Mouse (Mus musculus) common myeloid progenitor, adult 5-6 weeks (primary cell): ENCODE results near the gene Zfp622. TPM values are rescaled to one million over a fixed set of nuclear protein-coding genes. Genes with fewer than 3 reads are reported as not detected.

ENCODE experiments used
- ATAC-seq: replicated peaks from 2 replicates; pipeline ENCODE4 v1.8.0; 2016; ENCODE audit warnings: low read depth, mild to moderate bottlenecking, moderate TSS enrichment, inconsistent platforms; ENCODE audit not compliant: poor library complexity, severe bottlenecking
- total RNA-seq: library from RNA; stranded (forward); fragments of 200-1000, 187-1606 nt; gene quantifications from 2 replicates; pipeline ENCODE4 v1.2.3, GENCODE M21; 2017

The Zfp622 gene
- 120 and 123 TPM in 2 replicates for total RNA-seq

GRCm38 (mm10) chr15:25984067-25984733 is at the start of gene Zfp622:
Zfp622 (plus strand) TSS chr15:25984366.
- peak; percentile 96 for ATAC-seq

- no peak for ATAC-seq
Measured at GRCm38 (mm10) chr15:25934411-25934810, 49.8 kb upstream of the Zfp622 start.

GRCm38 (mm10) chr15:25938496-25938895 is 45.7 kb upstream of the Zfp622 start:
- ATAC-seq: no peak; the same call in 1 of the 2 replicates

GRCm38 (mm10) chr15:25940397-25941377 is 43.5 kb upstream of the Zfp622 start:
- ATAC-seq: peak; percentile 57

- ATAC-seq: no peak
Measured at GRCm38 (mm10) chr15:25941514-25941913, 42.7 kb upstream of the Zfp622 start.

- no peak for ATAC-seq
Measured at GRCm38 (mm10) chr15:25942415-25942814, 41.8 kb upstream of the Zfp622 start.

- ATAC-seq: 0 out of 2 replicates have a peak, but pooled peaks have one; percentile 30
Measured at GRCm38 (mm10) chr15:25943386-25944137, 40.6 kb upstream of the Zfp622 start.

GRCm38 (mm10) chr15:25945224-25945623 is 38.9 kb upstream of the Zfp622 start:
- ATAC-seq: no peak

- ATAC-seq: no peak
Measured at GRCm38 (mm10) chr15:25946482-25946881, 37.7 kb upstream of the Zfp622 start.

GRCm38 (mm10) chr15:25947383-25947782 is 36.8 kb upstream of the Zfp622 start:
- no peak for ATAC-seq

- ATAC-seq: no peak
Measured at GRCm38 (mm10) chr15:25948257-25949223, 35.6 kb upstream of the Zfp622 start.

- ATAC-seq: no peak
Measured at GRCm38 (mm10) chr15:25949696-25950095, 34.5 kb upstream of the Zfp622 start.

- peak; percentile 50 for ATAC-seq
Measured at GRCm38 (mm10) chr15:25950584-25950983, 33.6 kb upstream of the Zfp622 start.

GRCm38 (mm10) chr15:25951037-25951436 is 33.1 kb upstream of the Zfp622 start:
- ATAC-seq: peak; percentile 56; the same call in 1 of the 2 replicates

- no peak for ATAC-seq
Measured at GRCm38 (mm10) chr15:25956001-25956400, 28.2 kb upstream of the Zfp622 start.

- no peak for ATAC-seq
Measured at GRCm38 (mm10) chr15:25956422-25957117, 27.6 kb upstream of the Zfp622 start.

GRCm38 (mm10) chr15:25957651-25958050 is 26.5 kb upstream of the Zfp622 start:
- no peak for ATAC-seq

- peak; percentile 97 for ATAC-seq
Measured at GRCm38 (mm10) chr15:25959375-25959774, 24.8 kb upstream of the Zfp622 start.
